Mouse (Mus musculus): ENCODE measurements around the gene Marveld3. TPM values are rescaled to one million over a fixed set of nuclear protein-coding genes. Genes with fewer than 3 reads are reported as not detected.

Gene Marveld3
- 2.1 and 4.0 TPM in 2 replicates for polyA plus RNA-seq (2014; fragmentation: Nextera tagmentation; extraction: Ambion mirVana)

DNA sequence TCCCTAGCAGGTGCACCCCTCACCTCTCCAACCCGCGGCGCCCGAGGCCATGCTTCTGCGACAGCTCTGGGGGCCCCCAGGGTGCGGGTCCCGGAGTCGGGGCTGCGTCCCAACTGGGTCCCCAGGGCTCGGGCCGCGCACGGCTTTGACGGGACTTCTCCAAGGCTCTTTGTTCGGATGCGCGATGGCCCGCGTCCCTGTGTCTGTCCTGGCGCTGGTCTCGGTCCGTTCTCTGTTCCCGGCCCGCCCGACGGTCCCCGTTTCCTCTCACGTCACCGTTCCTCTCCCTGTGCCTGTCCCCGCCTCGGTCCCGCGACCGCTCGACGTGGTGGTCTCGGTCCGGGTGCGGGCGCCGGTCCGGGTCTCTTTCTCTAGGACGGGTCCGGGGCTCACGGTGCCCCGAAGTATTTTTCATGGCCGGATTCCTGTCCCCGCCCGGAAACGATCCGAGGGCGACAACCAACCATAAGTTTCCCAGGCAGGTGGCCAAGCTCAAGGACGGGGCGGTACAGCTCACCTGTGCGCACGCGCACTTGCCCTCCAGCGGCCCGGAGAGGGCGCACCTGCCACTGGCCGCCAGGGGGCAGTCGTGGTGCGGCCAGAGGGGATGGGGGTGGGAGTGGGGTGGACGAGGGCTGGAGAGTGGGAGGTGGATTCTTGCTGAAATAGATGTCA lies at the start of gene Marveld3:
TSS of gene Marveld3 (minus strand) at position 511 of the 675 bp plus-strand sequence.
- Histone ChIP-seq H3K4me3 (ENCODE audit: low read length) (peak within 1 kb of the TSS; percentile 40), H3K9me3 (ENCODE audit: control insufficient read depth, low read length) (no peaks in the 10 kb centered on the region), H3K4me2 (replicated peaks; ENCODE audit: low read depth, low read length) (peak within 1 kb of the TSS; percentile 56), H3K36me3 (ENCODE audit: control insufficient read depth, insufficient read depth, low read length) (no peaks in the 10 kb centered on the region), H3K4me1 (ENCODE audit: control insufficient read depth, insufficient read depth, low read length) (peaks cover 2% of the 10 kb centered on the region; the same call in 1 of the 2 replicates), H3K9ac (ENCODE audit: low read depth, low read length) (peak within 1 kb of the TSS; percentile 45), H3K27me3 (ENCODE audit: control insufficient read depth, insufficient read depth, low read length) (peaks cover 18% of the 10 kb centered on the region), H3K27ac (ENCODE audit: low read depth, low read length) (no peak within 1 kb of the TSS)
- peak; percentile 70 for ATAC-seq (ENCODE audit: low FRiP score, low TSS enrichment)
- WGBS, result 2% methylated on average over 64 of the region's 64 CpGs

- 37% methylated on average over 5 of the region's 5 CpGs for WGBS
- Histone ChIP-seq H3K4me2 (replicated peaks; ENCODE audit: low read depth, low read length) (no peak overlapping the region), H3K9me3 (ENCODE audit: control insufficient read depth, low read length) (no peaks in the 10 kb centered on the region), H3K27me3 (ENCODE audit: control insufficient read depth, insufficient read depth, low read length) (no peaks in the 10 kb centered on the region), H3K36me3 (ENCODE audit: control insufficient read depth, insufficient read depth, low read length) (no peaks in the 10 kb centered on the region), H3K9ac (ENCODE audit: low read depth, low read length) (no peak overlapping the region), H3K4me1 (ENCODE audit: control insufficient read depth, insufficient read depth, low read length) (no peaks in the 10 kb centered on the region; the same call in 1 of the 2 replicates), H3K27ac (ENCODE audit: low read depth, low read length) (no peak overlapping the region), H3K4me3 (ENCODE audit: low read length) (no peak overlapping the region)
- no peak for ATAC-seq (ENCODE audit: low FRiP score, low TSS enrichment)
Measured at GRCm38 (mm10) chr8:110010868-110011267, 48.9 kb upstream of the Marveld3 start.

- no peak overlapping the region for H3K4me2 ChIP-seq (replicated peaks; ENCODE audit: low read depth, low read length)
- H3K4me3 ChIP-seq (ENCODE audit: low read length), result no peak overlapping the region
- WGBS, result 72% methylated on average over 8 of the region's 8 CpGs
- H3K9ac ChIP-seq (ENCODE audit: low read depth, low read length), result no peak overlapping the region
- no peaks in the 10 kb centered on the region; the same call in 1 of the 2 replicates for H3K4me1 ChIP-seq (ENCODE audit: control insufficient read depth, insufficient read depth, low read length)
- ATAC-seq (ENCODE audit: low FRiP score, low TSS enrichment), result no peak
- no peak overlapping the region for H3K27ac ChIP-seq (ENCODE audit: low read depth, low read length)
- no peaks in the 10 kb centered on the region for H3K27me3 ChIP-seq (ENCODE audit: control insufficient read depth, insufficient read depth, low read length)
- no peaks in the 10 kb centered on the region for H3K9me3 ChIP-seq (ENCODE audit: control insufficient read depth, low read length)
- no peaks in the 10 kb centered on the region for H3K36me3 ChIP-seq (ENCODE audit: control insufficient read depth, insufficient read depth, low read length)
Measured at GRCm38 (mm10) chr8:110008995-110009446, 47.0 kb upstream of the Marveld3 start.

- Histone ChIP-seq H3K9ac (ENCODE audit: low read depth, low read length) (no peak overlapping the region), H3K4me1 (ENCODE audit: control insufficient read depth, insufficient read depth, low read length) (no peaks in the 10 kb centered on the region; the same call in 1 of the 2 replicates), H3K36me3 (ENCODE audit: control insufficient read depth, insufficient read depth, low read length) (no peaks in the 10 kb centered on the region), H3K27me3 (ENCODE audit: control insufficient read depth, insufficient read depth, low read length) (no peaks in the 10 kb centered on the region), H3K27ac (ENCODE audit: low read depth, low read length) (no peak overlapping the region), H3K4me2 (replicated peaks; ENCODE audit: low read depth, low read length) (no peak overlapping the region), H3K9me3 (ENCODE audit: control insufficient read depth, low read length) (no peaks in the 10 kb centered on the region), H3K4me3 (ENCODE audit: low read length) (no peak overlapping the region)
- 87% methylated on average over 26 of the region's 26 CpGs for WGBS
- no peak for ATAC-seq (ENCODE audit: low FRiP score, low TSS enrichment)
Measured at GRCm38 (mm10) chr8:110008228-110008994, 46.4 kb upstream of the Marveld3 start.

DNA sequence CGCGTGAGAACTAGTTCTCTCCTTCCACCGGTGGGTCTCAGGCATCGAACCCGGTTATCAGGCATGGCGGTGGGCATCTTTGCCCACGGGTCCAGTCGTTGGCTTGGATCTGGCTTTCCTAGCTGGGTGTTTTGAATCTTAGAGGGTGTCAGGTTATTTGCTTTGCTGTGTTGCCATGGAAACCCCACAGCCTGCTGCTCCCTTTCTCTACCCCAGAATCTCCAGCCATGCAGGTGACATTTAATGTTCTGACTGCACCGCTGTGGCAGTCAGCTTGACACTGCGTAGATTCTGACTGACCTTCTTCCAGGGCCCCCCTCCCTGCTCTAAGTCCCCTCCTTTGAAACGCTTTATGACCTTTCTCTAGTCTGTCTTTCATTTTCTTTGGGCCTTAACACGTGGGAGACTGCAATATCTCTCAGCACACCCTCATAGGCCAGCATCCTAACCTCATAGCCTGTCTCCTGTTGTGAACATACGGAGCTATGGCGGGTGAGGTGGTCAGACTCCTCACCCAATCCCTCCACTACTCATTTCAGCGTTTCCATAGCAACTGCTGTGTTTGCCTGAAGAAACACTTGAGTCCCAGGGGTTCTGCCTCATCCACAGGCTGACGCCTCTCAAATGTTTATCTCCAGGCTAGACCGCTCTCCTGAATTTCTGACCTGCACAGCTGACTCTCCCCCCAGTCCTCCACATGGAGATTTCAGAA lies 44.5 kb upstream of the Marveld3 start:
- WGBS, result 60% methylated on average over 17 of the region's 17 CpGs
- Histone ChIP-seq H3K36me3 (ENCODE audit: control insufficient read depth, insufficient read depth, low read length) (no peaks in the 10 kb centered on the region), H3K9ac (ENCODE audit: low read depth, low read length) (no peak overlapping the region), H3K4me1 (ENCODE audit: control insufficient read depth, insufficient read depth, low read length) (no peaks in the 10 kb centered on the region; the same call in 1 of the 2 replicates), H3K27ac (ENCODE audit: low read depth, low read length) (no peak overlapping the region), H3K4me3 (ENCODE audit: low read length) (no peak overlapping the region), H3K27me3 (ENCODE audit: control insufficient read depth, insufficient read depth, low read length) (no peaks in the 10 kb centered on the region), H3K9me3 (ENCODE audit: control insufficient read depth, low read length) (no peaks in the 10 kb centered on the region), H3K4me2 (replicated peaks; ENCODE audit: low read depth, low read length) (no peak overlapping the region)
- no peak for ATAC-seq (ENCODE audit: low FRiP score, low TSS enrichment)

DNA sequence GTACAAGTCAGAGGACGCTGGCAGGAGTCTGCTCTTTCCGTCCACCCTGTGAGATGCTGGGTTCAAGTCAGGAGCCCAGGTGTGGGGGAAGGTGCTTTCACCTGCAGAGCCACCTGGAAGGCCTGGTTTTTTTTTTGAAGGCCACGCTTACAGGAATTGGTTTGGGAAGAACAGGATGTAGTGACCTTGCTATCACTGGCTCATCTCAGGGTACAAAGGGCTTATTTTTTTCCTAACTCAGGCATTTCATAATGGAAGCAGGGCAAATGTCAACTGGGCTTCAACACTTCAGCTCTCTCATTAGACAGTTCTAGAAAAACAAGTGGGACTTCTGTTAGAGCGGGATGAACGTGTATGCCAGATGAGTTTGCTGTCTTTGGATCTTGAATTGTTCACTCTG lies 42.3 kb upstream of the Marveld3 start:
- no peak for ATAC-seq (ENCODE audit: low FRiP score, low TSS enrichment)
- H3K36me3 ChIP-seq (ENCODE audit: control insufficient read depth, insufficient read depth, low read length), result no peaks in the 10 kb centered on the region
- H3K27ac ChIP-seq (ENCODE audit: low read depth, low read length), result no peak overlapping the region
- no peak overlapping the region for H3K4me3 ChIP-seq (ENCODE audit: low read length)
- no peaks in the 10 kb centered on the region; the same call in 1 of the 2 replicates for H3K4me1 ChIP-seq (ENCODE audit: control insufficient read depth, insufficient read depth, low read length)
- no peak overlapping the region for H3K4me2 ChIP-seq (replicated peaks; ENCODE audit: low read depth, low read length)
- H3K27me3 ChIP-seq (ENCODE audit: control insufficient read depth, insufficient read depth, low read length), result no peaks in the 10 kb centered on the region
- H3K9me3 ChIP-seq (ENCODE audit: control insufficient read depth, low read length), result no peaks in the 10 kb centered on the region
- 79% methylated on average over 5 of the region's 5 CpGs for WGBS
- no peak overlapping the region for H3K9ac ChIP-seq (ENCODE audit: low read depth, low read length)

- no peaks in the 10 kb centered on the region for H3K9me3 ChIP-seq (ENCODE audit: control insufficient read depth, low read length)
- no peak overlapping the region for H3K27ac ChIP-seq (ENCODE audit: low read depth, low read length)
- no peak overlapping the region for H3K9ac ChIP-seq (ENCODE audit: low read depth, low read length)
- no peaks in the 10 kb centered on the region for H3K36me3 ChIP-seq (ENCODE audit: control insufficient read depth, insufficient read depth, low read length)
- no peaks in the 10 kb centered on the region for H3K27me3 ChIP-seq (ENCODE audit: control insufficient read depth, insufficient read depth, low read length)
- no peak overlapping the region for H3K4me3 ChIP-seq (ENCODE audit: low read length)
- 39% methylated on average over 9 of the region's 9 CpGs for WGBS
- no peak for ATAC-seq (ENCODE audit: low FRiP score, low TSS enrichment)
- H3K4me1 ChIP-seq (ENCODE audit: control insufficient read depth, insufficient read depth, low read length), result no peaks in the 10 kb centered on the region; the same call in 1 of the 2 replicates
- H3K4me2 ChIP-seq (replicated peaks; ENCODE audit: low read depth, low read length), result no peak overlapping the region
Measured at GRCm38 (mm10) chr8:110002953-110003352, 41.0 kb upstream of the Marveld3 start.

DNA sequence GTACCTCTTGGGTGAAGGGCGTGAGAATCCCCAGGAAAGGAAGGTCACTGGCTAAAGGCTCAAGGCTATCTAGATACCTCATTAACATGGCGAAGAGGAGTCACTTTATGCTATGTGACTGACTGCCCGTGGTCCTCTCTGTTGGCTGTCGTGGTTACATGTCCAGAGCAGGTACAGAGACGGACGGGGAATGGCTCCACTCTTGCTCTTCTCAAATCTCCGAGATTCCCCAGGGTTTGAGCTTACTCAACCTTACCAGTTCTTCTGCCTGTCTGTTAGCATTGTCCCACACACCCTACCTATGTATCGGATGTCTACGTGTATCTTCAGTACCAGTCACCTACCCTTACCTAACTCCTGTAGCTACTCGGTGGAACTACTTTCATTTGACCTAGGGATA lies 38.0 kb upstream of the Marveld3 start:
- Histone ChIP-seq H3K27ac (ENCODE audit: low read depth, low read length) (no peak overlapping the region), H3K9me3 (ENCODE audit: control insufficient read depth, low read length) (no peaks in the 10 kb centered on the region), H3K36me3 (ENCODE audit: control insufficient read depth, insufficient read depth, low read length) (no peaks in the 10 kb centered on the region), H3K4me3 (ENCODE audit: low read length) (no peak overlapping the region), H3K27me3 (ENCODE audit: control insufficient read depth, insufficient read depth, low read length) (no peaks in the 10 kb centered on the region), H3K9ac (ENCODE audit: low read depth, low read length) (no peak overlapping the region), H3K4me2 (replicated peaks; ENCODE audit: low read depth, low read length) (no peak overlapping the region), H3K4me1 (ENCODE audit: control insufficient read depth, insufficient read depth, low read length) (no peaks in the 10 kb centered on the region)
- no peak for ATAC-seq (ENCODE audit: low FRiP score, low TSS enrichment)
- WGBS, result 83% methylated on average over 10 of the region's 10 CpGs

Measured in kidney, embryonic 14.5 days (tissue).